Mouse (Mus musculus) kidney, adult 2 months (tissue): Measurements from ENCODE around the gene Odf3l2.

Source experiments
- CTCF ChIP-seq: fragments of 200-500 bp; conservative IDR thresholded peaks from 2 replicates; pipeline ENCODE4 v1.5.1; 2011; ENCODE audit warnings: low read depth, mild to moderate bottlenecking, control low read depth, low read length, moderate library complexity, mixed read lengths; ENCODE audit not compliant: insufficient read depth, insufficient read length
- POLR2A ChIP-seq: fragments of 200-500 bp; IDR thresholded peaks from one replicate; pipeline ENCODE4 v1.6.1; 2011; ENCODE audit warnings: low read depth, low read length, control low read depth

DNA sequence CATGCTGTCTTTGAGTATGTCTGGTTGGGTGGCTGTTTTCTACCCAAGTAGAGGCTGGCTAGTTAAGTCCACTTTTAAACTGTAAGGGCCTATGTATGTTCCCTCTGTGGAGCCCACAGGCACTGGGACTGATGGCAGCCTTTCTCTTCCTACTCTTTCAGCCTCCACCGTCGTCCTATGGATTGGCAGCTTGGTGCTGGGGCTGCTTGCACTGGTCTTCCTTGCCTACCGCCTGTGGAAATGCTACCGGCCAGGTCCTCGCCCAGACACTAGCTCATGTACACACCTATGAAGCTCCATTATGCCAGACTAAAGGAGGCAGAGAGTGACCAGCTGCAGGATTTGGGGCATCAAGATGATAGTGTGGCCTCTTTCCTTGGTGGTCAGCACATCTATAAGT is 22.5 kb upstream of the Odf3l2 start:
- TF ChIP-seq POLR2A (no peak), CTCF (no peak)
